Mouse (Mus musculus): Measurements from ENCODE around the gene Amigo3.

DNA sequence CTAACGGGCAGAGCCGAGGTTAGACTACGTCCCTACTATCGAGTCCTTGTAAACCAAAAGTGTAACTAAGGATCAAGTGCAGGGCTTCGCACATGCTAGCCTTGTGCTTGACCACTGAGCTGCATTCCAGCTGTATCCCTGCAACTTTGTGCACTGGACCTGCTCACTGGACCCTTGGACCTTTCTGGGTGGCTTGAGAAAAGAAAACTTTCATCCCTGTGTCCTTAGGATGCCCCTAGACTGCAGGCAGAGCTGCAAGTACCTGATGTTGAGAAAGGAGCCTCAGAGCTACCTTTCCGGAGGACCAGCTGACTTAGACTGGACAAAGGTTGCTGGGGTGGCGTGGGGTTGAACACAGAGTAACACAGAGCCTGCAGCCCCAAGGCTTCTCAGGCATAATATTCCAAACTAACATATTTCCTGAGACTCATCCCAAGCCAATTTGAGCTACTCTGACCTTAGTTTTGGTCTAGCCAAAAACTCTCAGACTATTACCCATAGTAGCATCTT lies 37.7 kb downstream of the Amigo3 start:
- TF ChIP-seq POLR2A (IDR thresholded peaks at IDR 0.05; ENCODE audit: control insufficient read depth, low read depth, low read length) = no peak
- no peak for TF ChIP-seq CTCF (IDR thresholded peaks at IDR 0.05; ENCODE audit: control insufficient read depth, insufficient read depth, insufficient replicate concordance, low read depth, low read length)
